In genomic region chr7:52037600-52038582, GRCm38 (mm10) we compare ENCODE assay signal across 9 mouse cellular contexts. TPM values are rescaled to one million over a fixed set of nuclear protein-coding genes. Genes with fewer than 3 reads are reported as not detected.
DNase-seq lines count a peak whose midpoint lies in the region; ATAC-seq and TF ChIP-seq lines count a peak whose summit lies in the region.
"Had no signal": no experiment of that assay in that cellular context is flagged by ENCODE, and none has a peak within 500 bp of the region (broad histone marks: within the 10 kb centered on the region; RNA-seq: fewer than 3 reads in every experiment).

No protein-coding gene starts in this region.

- no peaks in the 10 kb centered on the region for H3K27me3 ChIP-seq in limb, embryonic 11.5 days (ENCODE audit: control insufficient read depth, insufficient read depth, low read length)
- no peaks in the 10 kb centered on the region for H3K27me3 ChIP-seq in limb, embryonic 10.5 days (ENCODE audit: low read depth, poor library complexity, severe bottlenecking)
- H3K27me3 ChIP-seq in hindbrain, embryonic 16.5 days (replicated peaks; ENCODE audit: control insufficient read depth, insufficient read depth, low read length), result no peaks in the 10 kb centered on the region
- no peaks in the 10 kb centered on the region for H3K27me3 ChIP-seq in limb, embryonic 14.5 days (ENCODE audit: control insufficient read depth, insufficient read depth, low read length)

- no peaks in the 10 kb centered on the region for H3K4me1 ChIP-seq in limb, embryonic 11.5 days (ENCODE audit: control insufficient read depth, insufficient read depth, low read length)
- no peaks in the 10 kb centered on the region for H3K4me1 ChIP-seq in limb, embryonic 10.5 days
- no peaks in the 10 kb centered on the region for H3K4me1 ChIP-seq in hindbrain, embryonic 16.5 days (ENCODE audit: control insufficient read depth, insufficient read depth, low read depth, low read length)
- H3K4me1 ChIP-seq in limb, embryonic 14.5 days (ENCODE audit: control insufficient read depth, insufficient read depth, low read length), result no peaks in the 10 kb centered on the region

- ATAC-seq in limb, embryonic 11.5 days (ENCODE audit: insufficient number of reproducible peaks, low FRiP score, low TSS enrichment, low read depth), result no peak; the same call in 1 of the 2 replicates
- peak; percentile 87 for ATAC-seq in hindbrain, embryonic 16.5 days
- ATAC-seq in limb, embryonic 14.5 days (ENCODE audit: low FRiP score, low read depth), result peak; percentile 26; the same call in 1 of the 2 replicates
- ATAC-seq in monocyte, adult 5-6 weeks (replicated peaks; ENCODE audit: insufficient number of reproducible peaks, low FRiP score, low TSS enrichment, poor library complexity, severe bottlenecking), result no peak

- H3K9me3 ChIP-seq in limb, embryonic 11.5 days (ENCODE audit: control insufficient read depth, low read length), result no peaks in the 10 kb centered on the region
- no peaks in the 10 kb centered on the region for H3K9me3 ChIP-seq in limb, embryonic 10.5 days (replicated peaks)
- peaks cover 4% of the 10 kb centered on the region for H3K9me3 ChIP-seq in hindbrain, embryonic 16.5 days (ENCODE audit: control insufficient read depth, low read length)
- no peaks in the 10 kb centered on the region for H3K9me3 ChIP-seq in limb, embryonic 14.5 days (ENCODE audit: control insufficient read depth, low read length)

- H3K9ac ChIP-seq in limb, embryonic 11.5 days (ENCODE audit: low read length), result no peak overlapping the region
- no peak overlapping the region for H3K9ac ChIP-seq in hindbrain, embryonic 16.5 days (ENCODE audit: low read depth, low read length)
- H3K9ac ChIP-seq in limb, embryonic 14.5 days (ENCODE audit: low read depth, low read length, severe bottlenecking), result no peak overlapping the region

- DNase-seq in limb, embryonic 11.5 days (ENCODE audit: low spot score), result peak; percentile 39
- no peak for DNase-seq in limb, embryonic 10.5 days (ENCODE audit: low spot score)
- peak; percentile 63 for DNase-seq in R1 (ENCODE audit: low read depth, low spot score)
- peak; percentile 71 for DNase-seq in embryo, embryonic 11 days
- peak; percentile 70 for DNase-seq in limb, embryonic 14.5 days (ENCODE audit: low spot score)
- peak; percentile 88 for DNase-seq in retina, embryonic 14.5 days (ENCODE audit: low spot score)

- H3K4me2 ChIP-seq in limb, embryonic 11.5 days (ENCODE audit: low read depth, severe bottlenecking), result no peak overlapping the region
- no peak overlapping the region for H3K4me2 ChIP-seq in hindbrain, embryonic 16.5 days (ENCODE audit: low read length)
- H3K4me2 ChIP-seq in limb, embryonic 14.5 days (replicated peaks; ENCODE audit: low read depth, low read length, severe bottlenecking), result no peak overlapping the region

- no peak for TF ChIP-seq POLR2A in limb, embryonic 14.5 days (IDR thresholded peaks at IDR 0.05; ENCODE audit: borderline replicate concordance, extremely low read depth, insufficient read depth, insufficient read length)

- WGBS in limb, embryonic 11.5 days, result 48% methylated on average over 8 of the region's 8 CpGs
- 56% methylated on average over 8 of the region's 8 CpGs for WGBS in limb, embryonic 10.5 days
- 43% methylated on average over 8 of the region's 8 CpGs for WGBS in hindbrain, embryonic 16.5 days
- 54% methylated on average over 8 of the region's 8 CpGs for WGBS in limb, embryonic 14.5 days

- H3K4me3 ChIP-seq in limb, embryonic 11.5 days (ENCODE audit: low read depth, low read length), result no peak overlapping the region
- no peak overlapping the region for H3K4me3 ChIP-seq in limb, embryonic 10.5 days
- no peak overlapping the region for H3K4me3 ChIP-seq in hindbrain, embryonic 16.5 days (ENCODE audit: low read length)
- H3K4me3 ChIP-seq in limb, embryonic 14.5 days (replicated peaks; ENCODE audit: low read length), result no peak overlapping the region
- H3K4me3 ChIP-seq: erythroblast, embryonic 14.5 days had no signal

- H3K36me3 ChIP-seq in limb, embryonic 11.5 days (ENCODE audit: control insufficient read depth, insufficient read depth, low read length), result no peaks in the 10 kb centered on the region
- H3K36me3 ChIP-seq in limb, embryonic 10.5 days, result no peaks in the 10 kb centered on the region
- H3K36me3 ChIP-seq in hindbrain, embryonic 16.5 days (ENCODE audit: control insufficient read depth, insufficient read depth, low read length), result no peaks in the 10 kb centered on the region
- no peaks in the 10 kb centered on the region for H3K36me3 ChIP-seq in limb, embryonic 14.5 days (ENCODE audit: control insufficient read depth, insufficient read depth, low read length)

- H3K27ac ChIP-seq in limb, embryonic 11.5 days (replicated peaks; ENCODE audit: low read depth, low read length), result no peak overlapping the region
- H3K27ac ChIP-seq in limb, embryonic 10.5 days, result no peak overlapping the region
- no peak overlapping the region for H3K27ac ChIP-seq in hindbrain, embryonic 16.5 days (ENCODE audit: low read depth, low read length)
- H3K27ac ChIP-seq in limb, embryonic 14.5 days (replicated peaks; ENCODE audit: low read depth, low read length), result no peak overlapping the region

RNA-seq across cellular contexts. Expression of gene 1700015G11Rik, which starts 22.4 kb away (rescaled TPM):
- not detected in 2 replicates for polyA plus RNA-seq in limb, embryonic 11.5 days (2014; fragmentation: Nextera tagmentation; extraction: Ambion mirVana)
- polyA plus RNA-seq in limb, embryonic 10.5 days (2016; fragmentation: Nextera tagmentation; extraction: Ambion mirVana), result not detected in 2 replicates
- not detected in 2 replicates for polyA plus RNA-seq in hindbrain, embryonic 16.5 days (2015; fragmentation: Nextera tagmentation; extraction: Ambion mirVana)
- polyA plus RNA-seq in limb, embryonic 14.5 days (2012; rRNA removed), result not detected in 2 replicates
- polyA plus RNA-seq in limb, embryonic 14.5 days (2014; fragmentation: Nextera tagmentation; extraction: Ambion mirVana), result not detected in 2 replicates
- total RNA-seq in monocyte, adult 5-6 weeks (2017), result not detected in 3 replicates
- polyA plus RNA-seq: erythroblast, embryonic 14.5 days had no signal

RNA-seq across cellular contexts. Expression of gene Svip, which starts 32.1 kb away (rescaled TPM):
- polyA plus RNA-seq in limb, embryonic 11.5 days (2014; fragmentation: Nextera tagmentation; extraction: Ambion mirVana), result 1.9 and 2.5 TPM in 2 replicates
- 1.8 and 2.0 TPM in 2 replicates for polyA plus RNA-seq in limb, embryonic 10.5 days (2016; fragmentation: Nextera tagmentation; extraction: Ambion mirVana)
- 19.8 and 22.7 TPM in 2 replicates for polyA plus RNA-seq in hindbrain, embryonic 16.5 days (2015; fragmentation: Nextera tagmentation; extraction: Ambion mirVana)
- polyA plus RNA-seq in limb, embryonic 14.5 days (2012; rRNA removed), result 2.9 and 3.3 TPM in 2 replicates
- polyA plus RNA-seq in limb, embryonic 14.5 days (2014; fragmentation: Nextera tagmentation; extraction: Ambion mirVana), result 5.9 TPM in 2 replicates
- total RNA-seq in monocyte, adult 5-6 weeks (2017), result 1.8 to 5.0 TPM (median 2.6 TPM) in 3 replicates

Comparison
In these comparisons a context has a peak if more than half of its experiments do, and no peak if none do; other contexts are left out.
1. ATAC-seq: peak in hindbrain, embryonic 16.5 days (single experiment) and limb, embryonic 14.5 days (single experiment); none in limb, embryonic 11.5 days (single experiment) and monocyte, adult 5-6 weeks (single experiment).